Mouse (Mus musculus) C2C12 (cell line): Measurements from ENCODE around the gene Flcn. TPM values are rescaled to one million over a fixed set of nuclear protein-coding genes. Genes with fewer than 3 reads are reported as not detected.

Experiments
- H3K27me3 ChIP-seq: one replicate; pipeline ENCODE4 v1.6.1; 2011; ENCODE audit not compliant: control insufficient read depth, insufficient read depth, insufficient read length
- H3K36me3 ChIP-seq: one replicate; pipeline ENCODE4 v1.6.1; 2011; ENCODE audit not compliant: control insufficient read depth, insufficient read depth
- H3K4me3 ChIP-seq: one replicate; pipeline ENCODE4 v1.5.1; 2011; ENCODE audit warnings: mild to moderate bottlenecking, control low read depth; ENCODE audit not compliant: poor library complexity, insufficient read depth, severe bottlenecking
- H3K79me2 ChIP-seq: one replicate; pipeline ENCODE4 v1.6.1; 2011; ENCODE audit not compliant: control insufficient read depth, insufficient read depth
- H3K79me3 ChIP-seq: one replicate; pipeline ENCODE4 v1.6.1; 2011; ENCODE audit warnings: low read depth, control low read depth
- H3ac ChIP-seq: one replicate; pipeline ENCODE3; 2011; ENCODE audit warnings: low read depth; ENCODE audit not compliant: control insufficient read depth, insufficient read length
- CEBPB ChIP-seq: IDR thresholded peaks from one replicate; pipeline ENCODE4 v1.6.1; 2011; ENCODE audit warnings: low read depth, mild to moderate bottlenecking, control low read depth, moderate library complexity
- CTCF ChIP-seq: IDR thresholded peaks from one replicate; pipeline ENCODE4 v1.5.1; 2011; ENCODE audit not compliant: control insufficient read depth, insufficient read depth, insufficient read length
- FOSL1 ChIP-seq: IDR thresholded peaks from one replicate; pipeline ENCODE4 v1.8.0; 2011; ENCODE audit warnings: mild to moderate bottlenecking, low read length; ENCODE audit not compliant: poor library complexity, insufficient read depth, severe bottlenecking
- MAX ChIP-seq: IDR thresholded peaks from one replicate; pipeline ENCODE4 v1.6.1; 2011; ENCODE audit warnings: mild to moderate bottlenecking, control low read depth
- MYOD1 ChIP-seq: IDR thresholded peaks from one replicate; pipeline ENCODE4 v1.6.1; 2011; ENCODE audit warnings: low read depth; ENCODE audit not compliant: control insufficient read depth, insufficient read length
- MYOG ChIP-seq: IDR thresholded peaks from one replicate; pipeline ENCODE4 v1.6.1; 2011; ENCODE audit not compliant: control insufficient read depth, insufficient read length; ENCODE audit errors: extremely low read depth
- USF1 ChIP-seq: IDR thresholded peaks from one replicate; pipeline ENCODE4 v1.6.1; 2011; ENCODE audit warnings: low read depth, mild to moderate bottlenecking, control low read depth, moderate library complexity
- polyA plus RNA-seq: library from polyadenylated mRNA; unstranded; fragments of >200 nt; fragmentation: generic; extraction: Trizol; gene quantifications from one replicate; pipeline ENCODE4 v1.2.1, GENCODE M21; 2012; ENCODE audit warnings: missing spikeins

The Flcn gene
- polyA plus RNA-seq, 1 experiment, result 20.7 TPM

GRCm38 (mm10) chr11:59783591-59783990 lies 26.2 kb downstream of the Flcn start:
- Histone ChIP-seq H3K27me3 (no peaks in the 10 kb centered on the region), H3K79me3 (no peaks in the 10 kb centered on the region), H3ac (no peak overlapping the region), H3K36me3 (peaks cover 12% of the 10 kb centered on the region), H3K79me2 (no peaks in the 10 kb centered on the region), H3K4me3 (no peak overlapping the region)
- TF ChIP-seq MAX (no peak), FOSL1 (no peak), USF1 (no peak), MYOD1 (no peak), CTCF (no peak), CEBPB (no peak), MYOG (no peak)

- TF ChIP-seq CEBPB (no peak), CTCF (no peak), MYOG (no peak), USF1 (no peak), MAX (no peak), MYOD1 (no peak), FOSL1 (no peak)
- H3ac ChIP-seq, result no peak overlapping the region
Observed at GRCm38 (mm10) chr11:59782091-59782590, 27.7 kb downstream of the Flcn start.

GRCm38 (mm10) chr11:59780241-59780640 lies 29.6 kb downstream of the Flcn start:
- Histone ChIP-seq H3K36me3 (peaks cover 36% of the 10 kb centered on the region), H3K79me2 (no peaks in the 10 kb centered on the region), H3K79me3 (no peaks in the 10 kb centered on the region), H3K27me3 (no peaks in the 10 kb centered on the region), H3ac (no peak overlapping the region), H3K4me3 (no peak overlapping the region)
- TF ChIP-seq USF1 (no peak), MAX (no peak), CTCF (no peak), CEBPB (no peak), MYOG (no peak), FOSL1 (no peak), MYOD1 (no peak)

More at GRCm38 (mm10) chr11:59782091-59782590, 27.7 kb downstream of the Flcn start:
- Histone ChIP-seq H3K79me2 (no peaks in the 10 kb centered on the region), H3K27me3 (no peaks in the 10 kb centered on the region), H3K36me3 (peaks cover 17% of the 10 kb centered on the region), H3K79me3 (no peaks in the 10 kb centered on the region), H3K4me3 (no peak overlapping the region)

- no peak overlapping the region for H3ac ChIP-seq
- no peak overlapping the region for H3K4me3 ChIP-seq
- no peaks in the 10 kb centered on the region for H3K79me2 ChIP-seq
- H3K27me3 ChIP-seq, result no peaks in the 10 kb centered on the region
- H3K79me3 ChIP-seq, result no peaks in the 10 kb centered on the region
- H3K36me3 ChIP-seq, result peaks cover 44% of the 10 kb centered on the region
- no peak for TF ChIP-seq CEBPB
- TF ChIP-seq CTCF, result no peak
- TF ChIP-seq MYOD1, result no peak
- TF ChIP-seq USF1, result no peak
- TF ChIP-seq FOSL1, result no peak
- TF ChIP-seq MYOG, result no peak
- TF ChIP-seq MAX, result no peak
Observed at GRCm38 (mm10) chr11:59779406-59779805, 30.4 kb downstream of the Flcn start.

GRCm38 (mm10) chr11:59778874-59779223 lies 31.0 kb downstream of the Flcn start:
- no peaks in the 10 kb centered on the region for H3K79me3 ChIP-seq
- H3K4me3 ChIP-seq, result no peak overlapping the region
- no peaks in the 10 kb centered on the region for H3K27me3 ChIP-seq
- no peak overlapping the region for H3ac ChIP-seq
- no peaks in the 10 kb centered on the region for H3K79me2 ChIP-seq
- H3K36me3 ChIP-seq, result peaks cover 49% of the 10 kb centered on the region
- no peak for TF ChIP-seq MYOD1
- TF ChIP-seq CTCF, result no peak
- no peak for TF ChIP-seq USF1
- TF ChIP-seq CEBPB, result no peak
- no peak for TF ChIP-seq MYOG
- no peak for TF ChIP-seq FOSL1
- TF ChIP-seq MAX, result no peak

- H3K36me3 ChIP-seq, result peaks cover 55% of the 10 kb centered on the region
- no peak overlapping the region for H3ac ChIP-seq
- H3K79me2 ChIP-seq, result no peaks in the 10 kb centered on the region
- no peaks in the 10 kb centered on the region for H3K79me3 ChIP-seq
- no peak for TF ChIP-seq USF1
- peak; percentile 68 for TF ChIP-seq CTCF
- no peaks in the 10 kb centered on the region for H3K27me3 ChIP-seq
- H3K4me3 ChIP-seq, result no peak overlapping the region
Observed at GRCm38 (mm10) chr11:59778181-59778873, 31.5 kb downstream of the Flcn start.
